24 mouse cellular contexts compared by ENCODE assay signal in genomic region chr16:17255270-17255669, GRCm38 (mm10). TPM values are rescaled to one million over a fixed set of nuclear protein-coding genes. Genes with fewer than 3 reads are reported as not detected.
"Had no signal": no experiment of that assay in that cellular context is flagged by ENCODE, and none has a peak within 500 bp of the region (broad histone marks: within the 10 kb centered on the region; RNA-seq: fewer than 3 reads in every experiment).

No protein-coding gene starts in this region.

- ATAC-seq: forebrain, postnatal 0 days; hindbrain, postnatal 0 days; intestine, embryonic 16.5 days had no signal

- H3K4me3 ChIP-seq: hindbrain, embryonic 15.5 days; kidney, embryonic 15.5 days; limb, embryonic 12.5 days; limb, embryonic 15.5 days had no signal

- H3K27ac ChIP-seq: hindbrain, embryonic 15.5 days; hindbrain, postnatal 0 days; kidney, embryonic 15.5 days; kidney, postnatal 0 days; limb, embryonic 12.5 days; limb, embryonic 15.5 days; liver, embryonic 14.5 days had no signal

- H3K9ac ChIP-seq: forebrain, postnatal 0 days; hindbrain, embryonic 15.5 days; kidney, embryonic 15.5 days; limb, embryonic 12.5 days; limb, embryonic 15.5 days; liver, embryonic 14.5 days had no signal

- DNase-seq: forebrain, postnatal 0 days; gastrocnemius, postnatal 14 days; gastrocnemius, postnatal 36 days; heart, adult 18-20 months; heart, postnatal 14 days; heart, postnatal 36 days; kidney, adult 11 months; kidney, adult 2 months; kidney, adult 9 months; kidney, postnatal 14 days; kidney, postnatal 36 days; layer of hippocampus, adult 9-11 months; layer of hippocampus, postnatal 36 days; left cerebral cortex, postnatal 4 days had no signal

- H3K4me2 ChIP-seq: heart, embryonic 11.5 days; hindbrain, embryonic 15.5 days; kidney, embryonic 15.5 days; limb, embryonic 12.5 days; limb, embryonic 15.5 days; liver, embryonic 11.5 days had no signal

- H3K9me3 ChIP-seq: hindbrain, embryonic 15.5 days; kidney, embryonic 15.5 days; limb, embryonic 12.5 days; limb, embryonic 15.5 days had no signal

- H3K27me3 ChIP-seq: hindbrain, embryonic 15.5 days; kidney, embryonic 15.5 days; limb, embryonic 12.5 days; limb, embryonic 15.5 days had no signal

RNA-seq across cellular contexts. Expression of gene Rimbp3, which starts 46.9 kb away (rescaled TPM):
- total RNA-seq: gastrocnemius, postnatal 36 days had no signal
